Mouse (Mus musculus) spleen, adult 2 months (tissue): ENCODE data around the gene Gm5861. TPM values are rescaled to one million over a fixed set of nuclear protein-coding genes. Genes with fewer than 3 reads are reported as not detected.
"Not testable (repeated sequence)": the region's sequence is repeated elsewhere in the genome, so short reads cannot be mapped to it uniquely, and the experiment has no call there.

Experiments
- DNase-seq, 2 experiments: peaks; one replicate each; pipeline versions ENCODE4 v3.0.0 to v3.0.0-alpha.2; 2012 to 2021; ENCODE audit warnings: low spot score in 2 of 2, low read depth in 1 of 2
- H3K27ac ChIP-seq: fragments of 200-500 bp; 2 replicates; pipeline ENCODE4 v1.5.1; 2012; ENCODE audit warnings: low read length, inconsistent platforms; ENCODE audit not compliant: insufficient read depth
- H3K27me3 ChIP-seq: fragments of 200-500 bp; 2 replicates; pipeline ENCODE4 v1.6.1; 2012; ENCODE audit warnings: mild to moderate bottlenecking, moderate library complexity, low read length, inconsistent platforms; ENCODE audit not compliant: control insufficient read depth, insufficient read depth
- H3K36me3 ChIP-seq: fragments of 200-500 bp; 2 replicates; pipeline ENCODE4 v1.6.1; 2012; ENCODE audit warnings: mild to moderate bottlenecking, low read length, inconsistent platforms; ENCODE audit not compliant: control insufficient read depth, insufficient read depth
- H3K4me1 ChIP-seq: fragments of 200-500 bp; 2 replicates; pipeline ENCODE4 v1.6.1; 2011; ENCODE audit warnings: inconsistent platforms; ENCODE audit not compliant: control insufficient read depth, insufficient read depth, insufficient read length
- H3K4me3 ChIP-seq: fragments of 200-500 bp; 2 replicates; pipeline ENCODE4 v1.5.1; 2011; ENCODE audit warnings: mild to moderate bottlenecking, inconsistent platforms; ENCODE audit not compliant: insufficient read depth, insufficient read length; ENCODE audit errors: extremely low read depth
- WGBS: fragments of 180-500 bp; shearing (Covaris S2); methylation state at CpG from one replicate; pipeline ENCODE4 v1.1.7; 2018; 5-methylcytosine and 5-hydroxymethylcytosine counted together
- polyA plus RNA-seq: library from polyadenylated mRNA; depleted of rRNA; stranded (reverse); fragments of >200 nt; gene quantifications from 2 replicates; pipeline ENCODE4 v1.2.3, GENCODE M21; 2012; rRNA removed

Gm5861 gene
- polyA plus RNA-seq = not detected in 2 replicates

GRCm38 (mm10) chr5:11182772-11183171, at the start of gene Gm5861:
Gene Gm5861, plus strand, starts transcription at chr5:11183072.
- not testable (repeated sequence) for H3K27me3 ChIP-seq, H3K4me1 ChIP-seq, DNase-seq, H3K4me3 ChIP-seq, H3K27ac ChIP-seq, H3K36me3 ChIP-seq
- 70% methylated on average over 3 of the region's 3 CpGs for WGBS

- DNase-seq = peak in 1 of 2 experiments; percentile 2
- H3K4me1 ChIP-seq, H3K36me3 ChIP-seq, H3K27me3 ChIP-seq, H3K4me3 ChIP-seq, H3K27ac ChIP-seq: not testable (repeated sequence)
- WGBS = 92% methylated on average over 12 of the region's 12 CpGs
These were observed 44.8 kb upstream of the Gm5861 start for GRCm38 (mm10) chr5:11138031-11138430.

Other genes with a start within 250 kb of the Gm5861 start
- not detected in 2 replicates for gene Gm8871, start 235.3 kb upstream of the Gm5861 start, polyA plus RNA-seq
- gene Gm8857, start 235.3 kb upstream of the Gm5861 start, polyA plus RNA-seq = not detected in 2 replicates
- 0.08 and 0.14 TPM in 2 replicates for gene Gm8879, start 55.4 kb upstream of the Gm5861 start, polyA plus RNA-seq
- 0.62 TPM in 1 of 2 replicates, not detected in the other for gene Gm8890, start 73.0 kb downstream of the Gm5861 start, polyA plus RNA-seq
- not detected in 2 replicates for gene Speer1, start 158.4 kb downstream of the Gm5861 start, polyA plus RNA-seq
- gene Gm8897, start 233.3 kb downstream of the Gm5861 start, polyA plus RNA-seq = not detected in 2 replicates